Mouse (Mus musculus): ENCODE results near the gene Galr3. TPM values are rescaled to one million over a fixed set of nuclear protein-coding genes. Genes with fewer than 3 reads are reported as not detected.

Gene Galr3
- polyA plus RNA-seq, 1 experiment from 2014 or later = not detected

Small RNAs within 50 kb of the gene (microRNA-seq; reads per million reads assigned to microRNA genes)
- 0.91 reads per million for gene Mir6956

Other genes with a start within 250 kb of the Galr3 start
- gene Card10, start 238.8 kb upstream of the Galr3 start, polyA plus RNA-seq (2016; fragmentation: Nextera tagmentation; extraction: Ambion mirVana) = 3.3 and 4.3 TPM in 2 replicates
- 19.9 and 20.8 TPM in 2 replicates for gene Cdc42ep1, start 199.3 kb upstream of the Galr3 start, polyA plus RNA-seq (2016; fragmentation: Nextera tagmentation; extraction: Ambion mirVana)
- gene Lgals2, start 186.4 kb upstream of the Galr3 start, polyA plus RNA-seq (2016; fragmentation: Nextera tagmentation; extraction: Ambion mirVana) = not detected in 2 replicates
- 52.0 and 53.5 TPM in 2 replicates for gene Gga1, start 164.7 kb upstream of the Galr3 start, polyA plus RNA-seq (2016; fragmentation: Nextera tagmentation; extraction: Ambion mirVana)
- 0.34 and 0.74 TPM in 2 replicates for gene Gm49510, start 142.2 kb upstream of the Galr3 start, polyA plus RNA-seq (2016; fragmentation: Nextera tagmentation; extraction: Ambion mirVana)
- 35.6 and 36.1 TPM in 2 replicates for gene Sh3bp1, start 142.1 kb upstream of the Galr3 start, polyA plus RNA-seq (2016; fragmentation: Nextera tagmentation; extraction: Ambion mirVana)
- 32.6 and 36.5 TPM in 2 replicates for gene Pdxp, start 128.0 kb upstream of the Galr3 start, polyA plus RNA-seq (2016; fragmentation: Nextera tagmentation; extraction: Ambion mirVana)
- 241 and 316 TPM in 2 replicates for gene Lgals1, start 115.2 kb upstream of the Galr3 start, polyA plus RNA-seq (2016; fragmentation: Nextera tagmentation; extraction: Ambion mirVana)
- 69.2 and 71.5 TPM in 2 replicates for gene Nol12, start 107.0 kb upstream of the Galr3 start, polyA plus RNA-seq (2016; fragmentation: Nextera tagmentation; extraction: Ambion mirVana)
- gene Triobp, start 94.2 kb upstream of the Galr3 start, polyA plus RNA-seq (2016; fragmentation: Nextera tagmentation; extraction: Ambion mirVana) = 46.7 and 49.4 TPM in 2 replicates
- 371 and 392 TPM in 2 replicates for gene H1f0, start 13.4 kb upstream of the Galr3 start, polyA plus RNA-seq (2016; fragmentation: Nextera tagmentation; extraction: Ambion mirVana)
- gene Ankrd54, start 21.0 kb downstream of the Galr3 start, polyA plus RNA-seq (2016; fragmentation: Nextera tagmentation; extraction: Ambion mirVana) = 57.7 and 61.8 TPM in 2 replicates
- 280 and 287 TPM in 2 replicates for gene Eif3l, start 33.3 kb downstream of the Galr3 start, polyA plus RNA-seq (2016; fragmentation: Nextera tagmentation; extraction: Ambion mirVana)
- 7.3 and 7.4 TPM in 2 replicates for gene Micall1, start 67.0 kb downstream of the Galr3 start, polyA plus RNA-seq (2016; fragmentation: Nextera tagmentation; extraction: Ambion mirVana)
- gene Polr2f, start 99.1 kb downstream of the Galr3 start, polyA plus RNA-seq (2016; fragmentation: Nextera tagmentation; extraction: Ambion mirVana) = 414 and 440 TPM in 2 replicates
- gene 1700088E04Rik, start 99.4 kb downstream of the Galr3 start, polyA plus RNA-seq (2016; fragmentation: Nextera tagmentation; extraction: Ambion mirVana) = 8.0 and 8.2 TPM in 2 replicates
- 11.4 and 12.9 TPM in 2 replicates for gene Sox10, start 123.4 kb downstream of the Galr3 start, polyA plus RNA-seq (2016; fragmentation: Nextera tagmentation; extraction: Ambion mirVana)
- 45.6 and 50.1 TPM in 2 replicates for gene Pick1, start 187.3 kb downstream of the Galr3 start, polyA plus RNA-seq (2016; fragmentation: Nextera tagmentation; extraction: Ambion mirVana)
- 0.29 and 0.35 TPM in 2 replicates for gene Gm49486, start 187.5 kb downstream of the Galr3 start, polyA plus RNA-seq (2016; fragmentation: Nextera tagmentation; extraction: Ambion mirVana)
- 0.16 and 0.34 TPM in 2 replicates for gene Slc16a8, start 212.9 kb downstream of the Galr3 start, polyA plus RNA-seq (2016; fragmentation: Nextera tagmentation; extraction: Ambion mirVana)
- 2.5 and 6.0 TPM in 2 replicates for gene Baiap2l2, start 243.7 kb downstream of the Galr3 start, polyA plus RNA-seq (2016; fragmentation: Nextera tagmentation; extraction: Ambion mirVana)

All from embryonic facial prominence, embryonic 10.5 days (tissue).